Mouse (Mus musculus) ES-E14 (cell line): ENCODE results near the gene Samd11.

Experiments used
- HCFC1 ChIP-seq: IDR thresholded peaks from 2 replicates; pipeline ENCODE4 v1.6.1; 2012; ENCODE audit warnings: low read length, inconsistent platforms, borderline replicate concordance; ENCODE audit not compliant: insufficient read depth
- MAFK ChIP-seq: IDR thresholded peaks from 2 replicates; pipeline ENCODE4 v1.6.1; 2014; ENCODE audit warnings: mild to moderate bottlenecking, low read depth, low read length, inconsistent platforms; ENCODE audit not compliant: insufficient read depth
- ZC3H11A ChIP-seq: IDR thresholded peaks from 2 replicates; pipeline ENCODE4 v1.6.1; 2012; ENCODE audit warnings: low read depth, mild to moderate bottlenecking, inconsistent platforms, low read length, borderline replicate concordance
- ZNF384 ChIP-seq: IDR thresholded peaks from 2 replicates; pipeline ENCODE4 v1.6.1; 2012; ENCODE audit warnings: low read depth, low read length, inconsistent platforms

- no peak for TF ChIP-seq MAFK
- no peak for TF ChIP-seq ZNF384
- no peak for TF ChIP-seq ZC3H11A
- no peak for TF ChIP-seq HCFC1
Measured at GRCm38 (mm10) chr4:156200623-156201475, 54.6 kb downstream of the Samd11 start, which contains the start of gene Isg15.
